Mouse (Mus musculus): ENCODE measurements at regions not wholly inside any gene's neighbourhood (a gene's known extent, or its start where the extent isn't known, plus 50 kb on each side); places are given as distances from the start of the nearest gene placed in this dataset.

DNA sequence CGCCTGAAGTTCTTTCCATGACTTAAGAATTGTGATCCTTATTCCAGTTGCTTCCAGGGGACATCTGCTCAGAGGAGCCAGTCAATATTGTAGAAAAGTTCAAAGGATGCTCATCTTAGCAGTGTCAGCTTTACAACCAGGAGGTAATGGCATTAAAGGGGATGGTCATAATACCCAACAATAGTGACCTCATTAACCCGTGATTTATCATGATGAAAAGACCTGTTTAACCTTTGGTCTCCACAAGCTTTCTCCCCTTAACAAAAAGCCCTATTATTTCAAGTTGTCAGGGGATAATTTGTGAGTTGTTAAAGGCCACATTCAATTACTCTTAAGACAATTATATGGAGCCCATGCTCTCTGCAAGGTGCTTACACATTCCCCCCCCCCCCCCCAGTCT is 54.3 kb upstream of the Htatip2 start:
- H3K27me3 ChIP-seq = peaks cover 2% of the 10 kb centered on the region; the same call in 1 of the 2 replicates
- H3K27ac ChIP-seq = no peak overlapping the region
- H3K4me1 ChIP-seq (replicated peaks) = no peaks in the 10 kb centered on the region; the same call in 1 of the 2 replicates
- ATAC-seq (replicated peaks; ENCODE audit: insufficient number of reproducible peaks, insufficient read depth, low FRiP score, low read depth) = no peak
- H3K9ac ChIP-seq = no peak overlapping the region
- WGBS = 27% methylated on average over 2 of the region's 2 CpGs
- no peaks in the 10 kb centered on the region for H3K9me3 ChIP-seq (replicated peaks)
- H3K4me2 ChIP-seq = no peak overlapping the region
- no peaks in the 10 kb centered on the region for H3K36me3 ChIP-seq
- no peak overlapping the region for H3K4me3 ChIP-seq

DNA sequence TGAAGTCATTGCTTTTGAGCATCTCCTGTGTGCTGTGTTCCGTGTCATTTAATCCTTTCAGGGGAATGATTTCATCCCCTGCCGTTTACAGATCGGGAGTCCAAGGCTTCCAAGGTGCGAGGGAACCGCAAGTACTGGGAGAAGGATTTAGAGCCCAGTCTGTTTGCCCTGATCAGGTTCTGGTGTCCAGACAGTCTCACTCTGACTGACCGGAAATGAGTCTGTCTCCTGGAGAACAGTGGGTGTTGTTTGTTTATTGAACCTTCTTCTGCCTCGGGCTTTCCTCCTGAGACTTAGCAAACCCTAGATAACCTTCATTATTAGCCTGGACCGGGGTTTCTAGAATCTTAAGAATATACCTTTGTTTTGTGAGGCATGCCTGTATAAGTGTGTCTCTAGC is 58.2 kb upstream of the Htatip2 start:
- H3K4me3 ChIP-seq = no peak overlapping the region

DNA sequence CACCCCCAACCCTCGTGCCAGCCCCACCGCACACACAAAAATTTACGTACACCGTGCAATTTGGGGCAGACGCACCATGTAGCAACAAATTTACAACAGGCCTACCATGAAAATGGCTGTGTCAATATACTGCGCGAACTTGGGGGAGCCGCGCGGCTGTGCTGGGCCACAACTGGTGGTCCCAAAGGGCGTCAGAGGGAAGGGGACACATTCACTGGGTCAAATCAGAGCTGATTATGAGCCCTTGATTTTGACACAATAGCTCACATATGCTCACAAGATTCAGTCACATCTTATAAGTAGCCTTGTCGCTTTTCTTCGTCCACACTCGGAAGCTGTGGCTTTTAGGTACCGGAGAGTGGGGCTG is 58.9 kb upstream of the Htatip2 start:
- Histone ChIP-seq H3K9me3 (replicated peaks) (no peaks in the 10 kb centered on the region), H3K4me1 (replicated peaks) (no peaks in the 10 kb centered on the region; the same call in 1 of the 2 replicates), H3K4me3 (no peak overlapping the region), H3K27ac (no peak overlapping the region), H3K36me3 (no peaks in the 10 kb centered on the region), H3K27me3 (peaks cover 2% of the 10 kb centered on the region; the same call in 1 of the 2 replicates), H3K4me2 (no peak overlapping the region), H3K9ac (no peak overlapping the region)
- ATAC-seq (replicated peaks; ENCODE audit: insufficient number of reproducible peaks, insufficient read depth, low FRiP score, low read depth) = no peak
- WGBS = 91% methylated on average over 15 of the region's 15 CpGs

More for the DNA sequence above, 58.2 kb upstream of the Htatip2 start:
- no peaks in the 10 kb centered on the region for H3K36me3 ChIP-seq
- no peak overlapping the region for H3K27ac ChIP-seq
- H3K9me3 ChIP-seq (replicated peaks) = no peaks in the 10 kb centered on the region
- H3K9ac ChIP-seq = no peak overlapping the region
- no peak for ATAC-seq (replicated peaks; ENCODE audit: insufficient number of reproducible peaks, insufficient read depth, low FRiP score, low read depth)
- H3K4me1 ChIP-seq (replicated peaks) = no peaks in the 10 kb centered on the region; the same call in 1 of the 2 replicates
- H3K4me2 ChIP-seq = no peak overlapping the region
- peaks cover 2% of the 10 kb centered on the region; the same call in 1 of the 2 replicates for H3K27me3 ChIP-seq
- WGBS = 41% methylated on average over 8 of the region's 8 CpGs

GRCm38 (mm10) chr7:49699107-49700023 is 59.5 kb upstream of the Htatip2 start:
- no peak for ATAC-seq (replicated peaks; ENCODE audit: insufficient number of reproducible peaks, insufficient read depth, low FRiP score, low read depth)
- H3K27ac ChIP-seq = no peak overlapping the region
- H3K4me3 ChIP-seq = no peak overlapping the region
- no peak overlapping the region for H3K9ac ChIP-seq
- WGBS = 79% methylated on average over 13 of the region's 13 CpGs
- peaks cover 2% of the 10 kb centered on the region; the same call in 1 of the 2 replicates for H3K27me3 ChIP-seq
- no peak overlapping the region for H3K4me2 ChIP-seq
- H3K4me1 ChIP-seq (replicated peaks) = no peaks in the 10 kb centered on the region; the same call in 1 of the 2 replicates
- no peaks in the 10 kb centered on the region for H3K9me3 ChIP-seq (replicated peaks)
- H3K36me3 ChIP-seq = no peaks in the 10 kb centered on the region

GRCm38 (mm10) chr7:49696228-49696627 is 59.6 kb upstream of the Dbx1 start:
- H3K4me3 ChIP-seq = no peak overlapping the region
- no peak overlapping the region for H3K9ac ChIP-seq
- H3K4me2 ChIP-seq = no peak overlapping the region
- H3K27ac ChIP-seq = no peak overlapping the region
- 37% methylated on average over 6 of the region's 6 CpGs for WGBS
- H3K36me3 ChIP-seq = no peaks in the 10 kb centered on the region
- no peaks in the 10 kb centered on the region; the same call in 1 of the 2 replicates for H3K4me1 ChIP-seq (replicated peaks)
- no peaks in the 10 kb centered on the region for H3K27me3 ChIP-seq
- H3K9me3 ChIP-seq (replicated peaks) = no peaks in the 10 kb centered on the region
- ATAC-seq (replicated peaks; ENCODE audit: insufficient number of reproducible peaks, insufficient read depth, low FRiP score, low read depth) = no peak

DNA sequence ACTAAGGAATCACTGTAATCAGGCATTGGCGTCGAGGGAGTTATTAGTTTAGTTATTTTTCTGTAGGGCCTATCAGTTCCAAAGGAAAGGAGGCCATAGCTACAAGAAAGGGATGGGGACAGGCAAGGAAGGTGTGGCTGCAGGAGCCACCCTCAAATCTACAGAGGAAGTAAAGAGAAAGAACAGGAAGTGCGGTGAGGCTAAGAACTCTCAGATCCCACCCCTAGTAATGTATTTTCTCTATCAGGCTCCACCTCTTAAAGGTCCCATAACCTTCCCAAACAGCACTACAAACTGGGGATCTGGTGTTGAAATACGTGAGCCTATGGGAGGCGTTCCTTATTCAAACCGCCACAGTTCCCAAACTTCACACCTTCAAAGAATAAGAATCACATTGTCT is 52.9 kb upstream of the Dbx1 start:
- WGBS = 52% methylated on average over 6 of the region's 6 CpGs
- H3K27ac ChIP-seq = no peak overlapping the region
- no peak overlapping the region for H3K4me3 ChIP-seq
- peaks cover 21% of the 10 kb centered on the region for H3K27me3 ChIP-seq
- ATAC-seq (replicated peaks; ENCODE audit: insufficient number of reproducible peaks, insufficient read depth, low FRiP score, low read depth) = no peak
- H3K9ac ChIP-seq = no peak overlapping the region
- no peaks in the 10 kb centered on the region for H3K9me3 ChIP-seq (replicated peaks)
- peaks cover 13% of the 10 kb centered on the region for H3K4me1 ChIP-seq (replicated peaks)
- no peaks in the 10 kb centered on the region for H3K36me3 ChIP-seq
- no peak overlapping the region for H3K4me2 ChIP-seq

DNA sequence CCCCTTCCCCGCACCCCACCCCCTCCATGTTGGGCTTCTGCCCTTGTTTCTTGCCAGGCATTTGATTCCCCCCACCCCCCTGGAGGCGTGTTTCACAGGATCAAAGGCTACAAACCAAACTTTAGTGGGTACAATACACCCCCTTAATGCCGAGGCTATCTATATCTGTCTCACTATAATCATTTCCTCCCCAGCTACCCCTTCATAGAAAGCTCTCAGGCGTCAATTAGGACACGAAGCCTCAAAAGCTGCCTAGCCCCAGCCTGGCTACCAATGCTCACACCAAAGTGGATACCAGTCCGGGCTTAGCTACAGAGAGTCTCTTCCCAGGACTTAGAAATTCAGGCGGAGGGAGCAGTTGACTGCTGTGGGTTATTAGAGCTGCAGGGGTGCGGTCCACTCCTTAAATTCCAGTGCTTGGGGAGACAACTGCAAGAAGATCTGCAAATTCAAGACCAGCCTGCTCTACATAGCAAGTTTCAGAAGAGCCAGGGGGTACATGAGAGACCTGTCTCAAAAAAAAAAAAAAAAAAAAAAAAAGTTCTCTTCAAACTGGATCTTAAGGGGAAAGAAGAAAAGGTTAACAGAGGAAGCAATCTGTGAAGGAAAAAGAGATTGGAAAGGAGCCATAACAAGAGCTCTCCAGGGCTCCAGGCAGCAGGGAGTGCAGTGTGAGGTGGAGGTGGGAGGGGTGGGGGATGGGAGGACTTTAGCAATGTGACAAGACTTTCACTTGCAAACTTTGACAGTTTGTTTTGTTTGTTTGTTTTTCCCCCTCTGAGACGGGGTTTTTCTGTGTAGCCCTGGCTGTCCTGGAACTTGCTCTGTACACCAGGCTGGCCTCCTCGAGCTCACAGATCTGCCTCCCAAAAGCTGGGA is 52.1 kb upstream of the Dbx1 start:
- Histone ChIP-seq H3K9me3 (replicated peaks) (no peaks in the 10 kb centered on the region), H3K27ac (no peak overlapping the region), H3K4me1 (replicated peaks) (peaks cover 13% of the 10 kb centered on the region), H3K4me3 (no peak overlapping the region), H3K4me2 (peak overlapping the region; percentile 27), H3K27me3 (peaks cover 28% of the 10 kb centered on the region), H3K9ac (no peak overlapping the region), H3K36me3 (no peaks in the 10 kb centered on the region)
- ATAC-seq (replicated peaks; ENCODE audit: insufficient number of reproducible peaks, insufficient read depth, low FRiP score, low read depth) = no peak
- WGBS = 14% methylated on average over 10 of the region's 10 CpGs

- Histone ChIP-seq H3K4me3 (no peak overlapping the region), H3K4me1 (replicated peaks) (peaks cover 13% of the 10 kb centered on the region), H3K27ac (no peak overlapping the region), H3K27me3 (peaks cover 38% of the 10 kb centered on the region), H3K9ac (no peak overlapping the region), H3K36me3 (no peaks in the 10 kb centered on the region), H3K4me2 (peak overlapping the region; percentile 27), H3K9me3 (replicated peaks) (no peaks in the 10 kb centered on the region)
- no peak; the same call in 1 of the 2 replicates for ATAC-seq (replicated peaks; ENCODE audit: insufficient number of reproducible peaks, insufficient read depth, low FRiP score, low read depth)
- WGBS = 19% methylated on average over 10 of the region's 10 CpGs
These were observed 51.2 kb upstream of the Dbx1 start for GRCm38 (mm10) chr7:49687658-49688376.

DNA sequence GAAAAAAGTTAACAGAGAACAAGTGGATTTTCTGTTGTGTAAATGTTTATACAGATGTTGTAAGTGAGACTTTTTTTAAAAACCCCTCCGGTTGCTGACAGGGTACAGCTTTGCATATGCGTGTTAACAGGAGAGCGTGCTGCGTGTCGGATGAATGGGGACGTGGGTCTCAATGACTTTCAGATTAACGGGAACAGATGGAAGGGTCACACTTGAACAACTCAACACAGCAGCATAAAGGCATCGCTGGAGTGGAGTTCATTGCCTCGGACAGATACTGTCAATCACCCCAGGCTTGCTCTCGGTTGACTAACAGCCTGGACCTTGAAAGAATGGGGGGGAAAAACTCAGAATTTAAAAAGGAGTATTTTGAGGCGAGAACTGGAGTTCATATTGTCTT is 50.3 kb upstream of the Dbx1 start:
- Histone ChIP-seq H3K4me3 (no peak overlapping the region), H3K9me3 (replicated peaks) (no peaks in the 10 kb centered on the region), H3K27ac (no peak overlapping the region), H3K4me1 (replicated peaks) (peaks cover 13% of the 10 kb centered on the region), H3K9ac (no peak overlapping the region), H3K4me2 (no peak overlapping the region), H3K36me3 (no peaks in the 10 kb centered on the region), H3K27me3 (peaks cover 46% of the 10 kb centered on the region)
- WGBS = 27% methylated on average over 11 of the region's 11 CpGs
- ATAC-seq (replicated peaks; ENCODE audit: insufficient number of reproducible peaks, insufficient read depth, low FRiP score, low read depth) = no peak
